Mouse (Mus musculus) C2C12 (cell line): Measurements from ENCODE around the gene Prss29.

Experiments used
- CTCF ChIP-seq: IDR thresholded peaks from one replicate; pipeline ENCODE4 v1.5.1; 2011; ENCODE audit not compliant: control insufficient read depth, insufficient read depth, insufficient read length
- MYOD1 ChIP-seq: IDR thresholded peaks from one replicate; pipeline ENCODE4 v1.6.1; 2011; ENCODE audit warnings: low read depth; ENCODE audit not compliant: control insufficient read depth, insufficient read length
- USF1 ChIP-seq: IDR thresholded peaks from one replicate; pipeline ENCODE4 v1.6.1; 2011; ENCODE audit warnings: low read depth, mild to moderate bottlenecking, control low read depth, moderate library complexity

DNA sequence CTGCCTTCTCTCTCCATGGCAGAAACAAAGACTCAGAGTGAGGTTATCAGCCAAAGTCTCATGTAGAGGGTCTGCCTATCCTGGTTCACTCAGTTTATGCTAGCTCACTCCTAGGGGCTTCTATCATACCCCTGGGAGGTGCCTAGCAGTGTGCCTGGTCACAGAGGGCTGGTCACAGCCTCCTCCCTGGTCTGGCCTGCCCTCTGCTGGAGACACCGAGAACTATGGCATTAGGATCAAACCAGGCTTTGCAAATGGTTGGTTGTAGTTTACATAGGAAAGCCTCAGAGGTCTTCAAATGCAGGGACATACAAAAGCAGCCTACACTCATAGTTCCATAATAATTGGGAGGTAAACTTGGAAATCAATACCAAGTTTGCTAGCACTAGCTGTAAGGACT is 45.3 kb downstream of the Prss29 start:
- TF ChIP-seq CTCF = peak; percentile 61
- TF ChIP-seq MYOD1 = no peak
- no peak for TF ChIP-seq USF1
